Mouse (Mus musculus): ENCODE measurements around the gene Rpf2.

The Rpf2 gene

GRCm38 (mm10) chr10:40249625-40250024 lies 2.8 kb upstream of the Rpf2 start:
- DNase-seq (ENCODE audit: low spot score in 2 of 2): no peak

DNA sequence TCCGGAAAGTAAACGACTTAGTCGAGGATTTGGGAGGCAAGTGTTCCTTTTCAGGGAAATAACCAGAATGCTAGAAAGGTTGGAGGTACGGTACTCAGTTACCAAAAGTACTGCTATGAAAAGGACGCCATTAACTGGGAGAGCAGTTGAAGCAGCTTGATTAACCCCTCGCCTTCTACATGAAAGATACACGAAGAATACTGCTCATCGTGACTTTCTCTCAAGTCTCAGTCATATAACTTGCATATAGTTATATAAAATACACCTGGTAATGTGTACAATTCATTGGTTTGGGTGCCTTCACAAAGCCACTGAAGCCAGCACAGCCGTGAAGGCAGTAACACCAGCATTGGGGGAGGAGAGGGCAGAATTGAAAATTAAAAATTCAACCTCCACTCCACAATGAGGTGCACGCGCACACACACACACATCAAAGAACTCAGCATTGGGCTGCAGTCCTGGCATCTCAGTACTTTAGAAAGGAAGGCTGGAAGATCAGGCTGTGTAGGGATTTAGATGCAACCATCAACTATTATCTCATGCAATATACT lies 405 bp upstream of the Rpf2 start:
- DNase-seq (ENCODE audit: low spot score in 2 of 2): no peak

- DNase-seq (ENCODE audit: low spot score in 2 of 2): no peak
Observed at GRCm38 (mm10) chr10:40237826-40238225, 9.0 kb downstream of the Rpf2 start.

DNA sequence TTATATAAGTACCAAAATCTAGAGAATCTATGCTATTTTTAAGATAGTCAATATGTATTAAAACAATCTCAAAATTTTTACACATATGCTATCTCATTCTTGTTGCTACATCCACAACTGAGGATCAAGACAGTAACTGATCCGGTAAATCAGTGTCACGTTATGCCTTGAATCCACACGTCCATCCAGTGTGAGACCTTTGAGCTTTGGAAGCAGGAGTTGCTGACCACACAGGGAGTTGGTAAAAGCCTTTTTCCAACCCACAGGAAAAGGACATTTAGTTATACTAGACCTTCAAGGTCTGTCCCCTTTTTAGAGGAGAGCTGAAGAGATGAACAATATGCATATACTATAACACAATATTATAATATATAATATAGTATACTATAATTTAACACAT lies 13.6 kb downstream of the Rpf2 start:
- DNase-seq (ENCODE audit: low spot score in 2 of 2): no peak

GRCm38 (mm10) chr10:40232442-40232841 lies 14.4 kb downstream of the Rpf2 start:
- DNase-seq (ENCODE audit: low spot score in 2 of 2): no peak

DNA sequence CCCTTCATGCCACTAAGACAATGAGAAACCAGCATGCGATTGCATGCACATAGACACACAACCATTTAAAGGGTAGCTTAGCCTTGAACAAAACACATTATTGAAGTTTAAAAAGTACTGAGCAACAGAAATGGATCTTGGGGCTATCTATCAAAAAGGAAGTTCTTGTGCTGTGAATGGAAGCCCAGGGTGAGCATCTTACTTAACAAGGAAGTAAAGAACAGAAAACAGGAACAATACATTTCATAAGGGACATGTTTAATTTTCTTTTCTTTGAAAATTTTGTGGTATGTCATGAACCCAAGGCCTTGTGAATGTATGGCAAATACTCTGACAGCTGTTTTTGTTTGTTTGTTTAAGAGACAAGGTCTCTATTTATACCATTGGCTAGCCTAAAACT lies 17.1 kb downstream of the Rpf2 start:
- DNase-seq (ENCODE audit: low spot score in 2 of 2): no peak

GRCm38 (mm10) chr10:40227660-40228303 lies 19.1 kb downstream of the Rpf2 start:
- no peak for DNase-seq (ENCODE audit: low spot score in 2 of 2)

DNA sequence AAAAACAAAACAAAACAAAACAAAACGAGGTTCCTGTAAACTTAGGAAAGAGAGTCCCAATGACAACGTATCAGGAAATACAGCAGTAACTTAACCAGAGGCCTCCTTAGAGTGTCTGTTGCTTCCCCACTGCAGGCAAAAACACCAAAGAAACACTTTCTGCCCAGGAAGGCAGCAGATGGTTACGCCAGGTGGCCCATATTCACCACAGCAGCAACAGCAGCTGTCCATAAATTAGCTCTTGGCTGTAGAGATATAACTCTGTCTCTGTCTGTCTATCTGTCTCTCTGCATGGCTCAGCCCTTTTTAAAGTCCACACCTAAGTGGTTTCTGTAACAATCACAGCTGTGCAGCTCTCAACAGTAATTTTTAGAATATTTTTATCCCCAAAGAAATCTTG lies 28.0 kb downstream of the Rpf2 start:
- no peak for DNase-seq (ENCODE audit: low spot score in 2 of 2)

DNA sequence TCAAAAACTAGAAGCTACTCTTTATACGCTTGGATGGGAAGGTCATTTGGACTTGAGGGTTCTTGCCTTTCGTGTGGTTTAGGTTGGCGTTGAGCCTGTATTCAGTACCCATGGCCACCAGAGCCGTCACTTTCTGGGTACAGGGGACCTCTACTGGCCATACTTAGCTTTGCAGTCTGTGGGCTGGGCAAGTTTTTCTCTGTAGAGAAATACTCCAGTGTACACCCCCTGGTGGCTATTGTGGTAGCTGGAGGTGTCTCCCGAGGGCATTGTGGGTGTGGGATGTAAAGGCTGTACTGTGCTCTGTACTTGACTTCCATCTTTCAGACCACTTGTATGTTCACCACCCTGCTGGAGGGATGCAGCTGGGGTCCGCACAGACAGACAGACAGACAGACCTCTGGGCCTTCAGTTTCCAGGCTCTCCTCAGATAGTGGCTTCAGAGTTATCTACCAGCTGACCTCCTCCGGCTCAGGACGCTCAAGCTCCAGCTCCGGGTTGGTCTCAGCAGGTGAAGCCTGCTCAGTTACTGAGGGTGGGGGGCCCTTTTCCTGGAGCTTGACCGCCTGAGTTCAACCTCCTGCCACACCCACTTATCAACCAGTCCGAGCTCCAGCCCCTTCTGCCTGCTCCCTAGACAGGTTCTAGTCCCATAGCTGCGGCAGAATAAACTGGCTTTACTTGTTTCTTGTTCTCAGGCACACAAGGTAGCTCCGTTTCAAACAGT lies 34.2 kb downstream of the Rpf2 start:
- peak; percentile 93 to 95 for DNase-seq (ENCODE audit: low spot score in 2 of 2)

DNA sequence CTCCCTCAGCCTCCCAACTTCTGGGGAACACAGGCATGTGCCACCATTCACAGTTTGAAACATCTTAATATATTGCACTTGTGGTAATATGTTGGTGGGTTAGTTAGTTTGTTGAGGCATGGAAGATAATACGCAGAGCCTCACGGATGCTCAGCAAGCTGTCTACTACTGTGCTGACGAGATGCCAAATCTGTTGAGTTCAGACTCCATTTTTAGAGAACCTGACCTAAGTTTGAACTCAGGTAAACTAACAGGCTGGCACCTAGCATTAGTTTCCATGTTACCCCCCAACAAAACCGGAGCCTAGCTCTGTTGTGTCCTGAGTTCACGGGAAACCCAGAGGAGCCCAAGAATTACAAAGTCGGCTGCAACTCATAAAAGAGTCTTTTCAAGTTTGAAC lies 51.8 kb downstream of the Rpf2 start:
- DNase-seq (ENCODE audit: low spot score in 2 of 2): no peak

DNA sequence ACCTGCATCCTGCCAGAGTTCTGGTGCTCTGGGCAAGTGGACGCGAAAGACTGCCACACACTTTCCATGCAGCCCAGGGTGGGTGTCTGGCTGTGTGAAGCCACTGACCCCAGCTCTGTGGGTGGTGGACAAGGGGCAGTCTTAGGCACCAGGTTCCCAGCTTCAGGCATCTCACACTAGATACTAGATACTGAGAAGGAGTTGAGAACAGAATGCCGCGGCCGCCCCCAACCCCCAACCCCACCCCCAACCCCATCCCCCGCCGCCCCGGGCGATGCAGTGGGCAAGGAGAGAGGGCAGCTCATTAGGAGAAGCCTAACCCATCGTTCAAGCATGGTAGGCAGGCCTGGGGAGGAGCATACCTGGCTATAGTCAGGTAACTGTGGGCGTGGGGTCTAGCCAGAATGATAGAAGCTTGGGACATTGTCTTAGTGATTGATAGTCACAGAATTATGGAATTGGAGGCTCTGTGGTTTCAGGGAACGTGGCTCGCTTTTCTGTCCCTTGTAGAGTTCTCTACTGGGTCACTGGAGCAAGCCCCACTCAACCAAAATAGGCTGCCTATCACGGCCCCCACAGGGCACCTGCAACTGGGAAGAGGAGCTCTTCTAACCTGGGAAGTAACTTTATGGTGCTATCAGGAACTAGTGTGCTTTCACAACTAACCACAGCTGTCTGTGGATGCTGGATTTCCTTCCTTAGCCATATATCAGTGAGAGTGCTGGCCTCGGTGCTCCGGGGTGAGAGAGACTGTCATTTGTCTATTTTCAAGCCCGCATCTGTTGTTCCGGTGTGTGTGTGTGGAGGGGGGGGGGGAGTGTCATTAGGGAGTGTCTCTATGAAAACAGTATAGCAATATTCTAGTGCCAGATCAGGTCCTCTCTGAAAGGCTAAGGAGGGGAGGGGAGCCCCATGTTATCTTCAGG lies 54.6 kb downstream of the Rpf2 start:
- DNase-seq (ENCODE audit: low spot score in 2 of 2): no peak

DNA sequence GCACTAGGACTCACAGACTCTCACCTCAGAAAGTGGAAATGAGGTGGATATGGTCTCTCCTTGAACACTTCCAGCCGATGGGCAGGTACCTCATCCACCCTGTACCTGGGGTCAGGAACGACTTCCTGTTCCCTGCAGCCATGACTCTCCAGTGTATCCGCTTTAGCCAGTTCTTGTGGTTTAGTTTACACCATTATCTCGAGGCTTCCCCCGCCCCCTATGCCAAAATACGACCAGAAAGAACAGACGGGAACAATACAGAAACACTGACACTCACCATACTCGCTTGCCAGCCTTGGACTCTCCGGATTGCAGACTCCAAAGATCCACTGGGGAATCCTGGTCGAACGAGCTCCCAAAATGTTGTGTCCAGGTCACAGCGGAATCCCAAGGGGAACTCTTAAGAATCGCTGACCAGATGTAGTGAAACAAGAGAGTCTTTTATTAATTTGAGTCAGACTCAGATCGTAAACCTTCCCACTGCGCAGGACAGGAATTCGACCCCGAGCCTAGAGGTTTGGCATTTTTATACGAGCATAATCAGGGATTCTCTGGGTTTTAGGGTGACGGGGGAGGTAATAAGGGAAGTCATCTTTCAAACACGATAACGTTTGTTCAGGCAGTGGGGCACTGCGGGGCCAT lies 55.4 kb downstream of the Rpf2 start:
- no peak for DNase-seq (ENCODE audit: low spot score in 2 of 2)

- no peak for DNase-seq (ENCODE audit: low spot score in 2 of 2)
Observed at GRCm38 (mm10) chr10:40190871-40191270, 56.0 kb downstream of the Rpf2 start.

- DNase-seq (ENCODE audit: low spot score in 2 of 2): no peak
Observed at GRCm38 (mm10) chr10:40189689-40190088, 57.1 kb downstream of the Rpf2 start.

DNA sequence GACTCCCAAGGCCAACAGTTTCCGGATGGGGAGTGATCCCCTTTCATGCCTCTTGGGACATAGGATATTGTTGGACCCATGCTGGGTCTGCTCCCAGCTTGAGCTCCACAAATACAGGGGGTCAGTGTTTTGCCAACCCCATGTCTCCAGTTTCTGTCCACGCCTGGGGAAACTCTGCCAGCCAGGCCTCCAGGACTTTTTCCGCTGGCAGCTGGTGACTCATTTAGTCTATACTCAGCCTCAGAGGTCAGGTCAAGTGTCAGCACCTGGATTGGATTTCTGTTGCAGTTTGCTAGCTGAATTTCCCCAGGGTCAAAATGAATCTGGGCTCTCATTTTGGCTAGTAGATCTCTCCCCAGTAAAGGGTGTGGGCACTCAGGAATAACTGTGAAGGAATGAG lies 58.0 kb downstream of the Rpf2 start:
- no peak for DNase-seq (ENCODE audit: low spot score in 2 of 2)

- no peak for DNase-seq (ENCODE audit: low spot score in 2 of 2)
Observed at GRCm38 (mm10) chr10:40185956-40186355, 60.9 kb downstream of the Rpf2 start.

- no peak for DNase-seq (ENCODE audit: low spot score in 2 of 2)
Observed at GRCm38 (mm10) chr10:40180011-40180410, 66.8 kb downstream of the Rpf2 start.

- DNase-seq (ENCODE audit: low spot score in 2 of 2): no peak
Observed at GRCm38 (mm10) chr10:40179142-40179541, 67.7 kb downstream of the Rpf2 start.

- DNase-seq (ENCODE audit: low spot score in 2 of 2): no peak
Observed at GRCm38 (mm10) chr10:40177323-40177962, 69.4 kb downstream of the Rpf2 start.

Measured in spleen, postnatal 4 days (tissue).